Mouse (Mus musculus): ENCODE measurements at regions not wholly inside any gene's neighbourhood (a gene's known extent, or its start where the extent isn't known, plus 50 kb on each side); places are given as distances from the start of the nearest gene placed in this dataset.

- Histone ChIP-seq H3K4me3 (no peak overlapping the region), H3K36me3 (no peaks in the 10 kb centered on the region), H3K4me1 (replicated peaks) (peaks cover 7% of the 10 kb centered on the region; the same call in 1 of the 2 replicates), H3K27ac (replicated peaks) (no peak overlapping the region), H3K4me2 (no peak overlapping the region), H3K9me3 (no peaks in the 10 kb centered on the region), H3K27me3 (no peaks in the 10 kb centered on the region), H3K9ac (no peak overlapping the region)
- ATAC-seq (ENCODE audit: low read depth) = no peak
- 84% methylated on average over 2 of the region's 2 CpGs for WGBS
These were observed 160.8 kb downstream of the Wdr20rt start for GRCm38 (mm10) chr12:65386005-65386645.

DNA sequence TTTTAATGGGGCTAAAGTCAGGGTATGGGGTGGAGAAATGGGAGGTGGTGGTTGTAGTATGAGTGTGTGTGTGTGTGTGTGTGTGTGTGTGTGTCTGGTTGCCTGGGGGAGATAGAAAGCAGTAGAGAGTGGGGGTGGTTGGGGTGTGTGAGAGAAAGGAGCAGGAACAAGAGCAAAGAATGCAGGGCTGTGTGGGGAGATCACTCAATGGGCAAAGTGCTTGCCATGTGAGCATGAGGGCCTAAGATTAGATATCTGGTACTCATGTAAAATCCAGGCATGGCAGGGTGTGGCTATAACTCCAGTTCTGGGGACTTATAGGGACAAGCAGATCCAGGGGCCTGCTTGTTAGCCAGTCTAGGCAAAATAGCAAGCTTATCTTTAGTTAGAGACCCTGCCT is 161.7 kb downstream of the Wdr20rt start:
- Histone ChIP-seq H3K36me3 (no peaks in the 10 kb centered on the region), H3K4me2 (no peak overlapping the region), H3K9me3 (no peaks in the 10 kb centered on the region), H3K4me1 (replicated peaks) (peaks cover 3% of the 10 kb centered on the region; the same call in 1 of the 2 replicates), H3K4me3 (no peak overlapping the region), H3K27me3 (no peaks in the 10 kb centered on the region), H3K27ac (replicated peaks) (no peak overlapping the region), H3K9ac (no peak overlapping the region)
- no peak for ATAC-seq (ENCODE audit: low read depth)

- H3K4me3 ChIP-seq = no peak overlapping the region
- ATAC-seq (ENCODE audit: low read depth) = no peak
- H3K27ac ChIP-seq (replicated peaks) = no peak overlapping the region
- no peaks in the 10 kb centered on the region for H3K36me3 ChIP-seq
- no peaks in the 10 kb centered on the region for H3K9me3 ChIP-seq
- H3K4me2 ChIP-seq = no peak overlapping the region
- H3K9ac ChIP-seq = no peak overlapping the region
- H3K4me1 ChIP-seq (replicated peaks) = no peaks in the 10 kb centered on the region
- H3K27me3 ChIP-seq = no peaks in the 10 kb centered on the region
- 41% methylated on average over 2 of the region's 2 CpGs for whole genome bisulfite sequencing
These were observed 164.2 kb downstream of the Wdr20rt start for GRCm38 (mm10) chr12:65389512-65389911.

- Histone ChIP-seq H3K4me1 (replicated peaks) (no peaks in the 10 kb centered on the region), H3K27me3 (no peaks in the 10 kb centered on the region), H3K27ac (replicated peaks) (no peak overlapping the region), H3K9me3 (no peaks in the 10 kb centered on the region), H3K4me2 (no peak overlapping the region), H3K4me3 (no peak overlapping the region), H3K9ac (no peak overlapping the region), H3K36me3 (no peaks in the 10 kb centered on the region)
- 86% methylated on average over 6 of the region's 6 CpGs for WGBS
- no peak for ATAC-seq (ENCODE audit: low read depth)
These were observed 165.0 kb downstream of the Wdr20rt start for GRCm38 (mm10) chr12:65390330-65390729.

DNA sequence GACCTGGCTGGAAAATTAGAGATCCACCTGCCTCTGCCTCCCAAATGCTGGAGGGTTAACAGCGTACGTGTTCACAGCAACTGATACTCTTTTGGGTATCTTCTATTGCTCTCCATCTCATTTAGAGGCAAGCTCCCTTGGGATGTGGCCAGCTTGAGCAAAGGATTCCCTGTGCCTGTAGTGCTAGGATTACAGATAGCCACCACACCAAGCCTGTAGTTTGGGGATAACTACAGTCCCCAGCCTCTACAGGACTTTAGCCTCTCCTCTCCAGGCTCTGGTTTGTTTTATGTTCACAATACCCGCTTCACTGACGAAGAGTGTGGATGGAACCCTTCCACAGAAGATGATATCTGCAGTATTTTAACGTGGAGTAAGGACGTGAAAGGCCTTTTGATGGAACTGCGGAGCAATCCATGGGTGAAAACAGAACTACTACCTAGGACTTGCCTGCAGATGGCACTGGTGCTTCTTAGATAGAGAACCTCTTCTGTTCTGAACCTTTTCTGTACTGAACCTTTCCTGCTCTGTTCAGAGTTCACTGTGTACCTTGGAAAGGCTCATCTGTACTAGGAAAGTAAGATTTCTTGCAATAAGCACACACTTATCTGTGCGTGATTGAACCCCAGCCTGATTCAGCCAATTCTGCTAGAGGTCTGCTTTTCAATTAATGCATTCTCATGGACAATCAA is 176.6 kb downstream of the Wdr20rt start:
- 51% methylated on average over 8 of the region's 8 CpGs for WGBS
- Histone ChIP-seq H3K36me3 (no peaks in the 10 kb centered on the region), H3K4me3 (no peak overlapping the region), H3K9ac (no peak overlapping the region), H3K9me3 (no peaks in the 10 kb centered on the region), H3K4me2 (no peak overlapping the region), H3K27ac (replicated peaks) (no peak overlapping the region), H3K4me1 (replicated peaks) (no peaks in the 10 kb centered on the region), H3K27me3 (no peaks in the 10 kb centered on the region)
- peak; percentile 92 for ATAC-seq (ENCODE audit: low read depth)

GRCm38 (mm10) chr12:65403124-65403523 is 177.8 kb downstream of the Wdr20rt start:
- no peak overlapping the region for H3K4me2 ChIP-seq
- H3K9ac ChIP-seq = no peak overlapping the region
- H3K27ac ChIP-seq (replicated peaks) = no peak overlapping the region
- no peak overlapping the region for H3K4me3 ChIP-seq
- no peaks in the 10 kb centered on the region for H3K36me3 ChIP-seq
- H3K27me3 ChIP-seq = no peaks in the 10 kb centered on the region
- H3K4me1 ChIP-seq (replicated peaks) = no peaks in the 10 kb centered on the region
- ATAC-seq (ENCODE audit: low read depth) = no peak
- H3K9me3 ChIP-seq = no peaks in the 10 kb centered on the region
- WGBS = 90% methylated on average over 2 of the region's 2 CpGs

- Histone ChIP-seq H3K4me3 (no peak overlapping the region), H3K4me1 (replicated peaks) (no peaks in the 10 kb centered on the region; the same call in 1 of the 2 replicates), H3K9me3 (no peaks in the 10 kb centered on the region), H3K4me2 (no peak overlapping the region), H3K36me3 (no peaks in the 10 kb centered on the region), H3K27me3 (no peaks in the 10 kb centered on the region), H3K27ac (replicated peaks) (no peak overlapping the region), H3K9ac (no peak overlapping the region)
- 57% methylated on average over 9 of the region's 9 CpGs for WGBS
- ATAC-seq (ENCODE audit: low read depth) = peak; percentile 63
These were observed 187.8 kb downstream of the Wdr20rt start for GRCm38 (mm10) chr12:65413034-65413700.

GRCm38 (mm10) chr12:65414393-65414792 is 189.1 kb downstream of the Wdr20rt start:
- H3K36me3 ChIP-seq = no peaks in the 10 kb centered on the region
- 44% methylated on average over 4 of the region's 4 CpGs for WGBS
- no peak overlapping the region for H3K4me2 ChIP-seq

GRCm38 (mm10) chr12:65416909-65417308 is 191.6 kb downstream of the Wdr20rt start:
- H3K9ac ChIP-seq = no peak overlapping the region
- H3K27me3 ChIP-seq = no peaks in the 10 kb centered on the region
- 87% methylated on average over 5 of the region's 5 CpGs for WGBS
- no peak for ATAC-seq (ENCODE audit: low read depth)
- no peak overlapping the region for H3K27ac ChIP-seq (replicated peaks)
- no peaks in the 10 kb centered on the region; the same call in 1 of the 2 replicates for H3K4me1 ChIP-seq (replicated peaks)
- H3K4me2 ChIP-seq = no peak overlapping the region
- no peak overlapping the region for H3K4me3 ChIP-seq
- H3K36me3 ChIP-seq = no peaks in the 10 kb centered on the region
- no peaks in the 10 kb centered on the region for H3K9me3 ChIP-seq

More at GRCm38 (mm10) chr12:65414393-65414792, 189.1 kb downstream of the Wdr20rt start:
- ATAC-seq (ENCODE audit: low read depth) = 0 out of 2 replicates have a peak, but pooled peaks have one; percentile 19
- no peak overlapping the region for H3K4me3 ChIP-seq
- no peak overlapping the region for H3K27ac ChIP-seq (replicated peaks)
- H3K27me3 ChIP-seq = no peaks in the 10 kb centered on the region
- H3K9me3 ChIP-seq = no peaks in the 10 kb centered on the region
- H3K4me1 ChIP-seq (replicated peaks) = no peaks in the 10 kb centered on the region; the same call in 1 of the 2 replicates
- H3K9ac ChIP-seq = no peak overlapping the region

- H3K27me3 ChIP-seq = no peaks in the 10 kb centered on the region
- WGBS = 86% methylated on average over 7 of the region's 7 CpGs
These were observed 194.8 kb downstream of the Wdr20rt start for GRCm38 (mm10) chr12:65420127-65420526.

DNA sequence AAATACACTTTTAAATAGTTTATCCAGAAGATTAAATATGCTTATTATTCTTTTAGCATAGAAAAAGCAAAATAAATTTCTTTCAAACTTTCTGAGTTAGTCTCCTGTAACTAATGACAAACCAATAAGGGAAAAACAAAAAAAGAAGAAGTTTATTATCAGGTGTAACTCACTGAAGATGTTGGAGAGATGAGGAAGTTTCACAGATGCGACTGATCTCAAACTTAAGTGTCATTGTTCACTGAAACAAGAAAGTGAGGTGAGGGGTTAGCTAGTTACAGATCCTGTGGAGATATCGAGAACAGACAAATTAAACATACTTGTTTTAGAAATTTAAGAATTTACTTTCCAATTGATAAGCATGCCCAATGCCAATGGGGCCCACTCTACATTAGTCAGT is 199.2 kb downstream of the Wdr20rt start:
- Histone ChIP-seq H3K27ac (replicated peaks) (no peak overlapping the region), H3K4me2 (no peak overlapping the region), H3K4me3 (no peak overlapping the region), H3K9me3 (no peaks in the 10 kb centered on the region), H3K36me3 (no peaks in the 10 kb centered on the region), H3K9ac (no peak overlapping the region), H3K4me1 (replicated peaks) (0 out of 2 replicates have a peak, but pooled peaks cover 6% of the 10 kb centered on the region), H3K27me3 (no peaks in the 10 kb centered on the region)
- 97% methylated on average over 2 of the region's 2 CpGs for WGBS
- ATAC-seq (ENCODE audit: low read depth) = no peak

More at GRCm38 (mm10) chr12:65420127-65420526, 194.8 kb downstream of the Wdr20rt start:
- H3K9me3 ChIP-seq = no peaks in the 10 kb centered on the region
- no peaks in the 10 kb centered on the region for H3K4me1 ChIP-seq (replicated peaks)
- H3K9ac ChIP-seq = no peak overlapping the region
- H3K4me3 ChIP-seq = no peak overlapping the region
- H3K4me2 ChIP-seq = no peak overlapping the region
- ATAC-seq (ENCODE audit: low read depth) = no peak
- no peak overlapping the region for H3K27ac ChIP-seq (replicated peaks)
- no peaks in the 10 kb centered on the region for H3K36me3 ChIP-seq

- 0 out of 2 replicates have a peak, but pooled peaks cover 6% of the 10 kb centered on the region for H3K4me1 ChIP-seq (replicated peaks)
- no peak overlapping the region for H3K4me2 ChIP-seq
- no peaks in the 10 kb centered on the region for H3K27me3 ChIP-seq
- ATAC-seq (ENCODE audit: low read depth) = no peak
- H3K4me3 ChIP-seq = no peak overlapping the region
- H3K9me3 ChIP-seq = no peaks in the 10 kb centered on the region
- no peak overlapping the region for H3K9ac ChIP-seq
- WGBS = 90% methylated on average over 2 of the region's 2 CpGs
- no peaks in the 10 kb centered on the region for H3K36me3 ChIP-seq
- no peak overlapping the region for H3K27ac ChIP-seq (replicated peaks)
These were observed 200.1 kb downstream of the Wdr20rt start for GRCm38 (mm10) chr12:65425440-65425839.

All from neural tube, embryonic 13.5 days (tissue).